Mouse (Mus musculus) heart, postnatal 0 days (tissue): ENCODE measurements around the gene Alkbh1.
"Not testable (repeated sequence)": the region's sequence is repeated elsewhere in the genome, so short reads cannot be mapped to it uniquely, and the experiment has no call there.

ENCODE experiments used
- CTCF ChIP-seq: IDR thresholded peaks from 2 replicates; pipeline ENCODE4 v1.5.1; 2016; ENCODE audit warnings: antibody characterized with exemption, control low read depth, low read depth
- EP300 ChIP-seq: IDR thresholded peaks from 2 replicates; pipeline ENCODE4 v1.6.1; 2016; ENCODE audit warnings: antibody characterized with exemption, low read depth

GRCm38 (mm10) chr12:87488683-87489082 is 44.9 kb upstream of the Alkbh1 start:
- TF ChIP-seq CTCF, EP300: not testable (repeated sequence)
